Mouse (Mus musculus) E14TG2a.4 (cell line): ENCODE results near the gene Agbl1.

Experiments
- CTCF ChIP-seq: conservative IDR thresholded peaks from 2 replicates; pipeline ENCODE4 v1.5.1; 2014; ENCODE audit warnings: low read length
- NANOG ChIP-seq: IDR thresholded peaks from 2 replicates; pipeline ENCODE4 v1.6.1; 2014; ENCODE audit warnings: borderline replicate concordance, low read length, mixed read lengths
- POU5F1 ChIP-seq: IDR thresholded peaks from 2 replicates; pipeline ENCODE4 v1.6.1; 2014; ENCODE audit warnings: low read length, borderline replicate concordance

GRCm38 (mm10) chr7:76560564-76561258 is 331.0 kb downstream of the Agbl1 start:
- TF ChIP-seq CTCF (no peak), POU5F1 (no peak), NANOG (no peak)
